Mouse (Mus musculus): ENCODE data around the gene Nfya. TPM values are rescaled to one million over a fixed set of nuclear protein-coding genes. Genes with fewer than 3 reads are reported as not detected.

Nfya gene
- total RNA-seq, 1 experiment: 23.3 TPM

DNA sequence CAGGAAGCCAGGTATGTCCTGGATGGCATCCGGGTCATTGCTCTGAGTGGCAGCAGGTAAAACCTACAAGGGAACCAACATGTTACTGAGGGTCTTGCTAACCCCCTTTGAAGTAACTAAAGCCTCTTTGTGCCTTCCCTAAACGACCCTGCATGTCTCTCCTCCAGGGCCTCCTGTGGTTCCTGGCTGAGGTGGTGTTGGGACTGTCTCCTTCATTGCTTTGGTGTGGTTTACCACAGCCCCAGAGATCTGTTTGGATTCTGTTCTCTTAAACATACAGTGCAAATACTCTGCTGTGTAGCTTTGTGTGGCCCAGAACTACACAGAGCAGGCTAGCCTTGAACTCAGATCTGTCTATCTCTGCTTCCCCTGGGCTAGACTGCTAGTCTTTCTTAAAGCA is 9.9 kb upstream of the Nfya start:
- in situ Hi-C loops (cut with MboI; ENCODE audit: low sequenced_read_pairs in 2 of 2, unreplicated experiment in 2 of 2): no loop called here
- Histone ChIP-seq H3K36me3 (ENCODE audit: control insufficient read depth, insufficient read depth, low read length, poor library complexity, severe bottlenecking) (peaks cover 27% of the 10 kb centered on the region), H3K4me3 (ENCODE audit: insufficient read depth in 1 of 2, low read depth in 1 of 2, low read length in 2 of 2, poor library complexity in 1 of 2, severe bottlenecking in 1 of 2) (no peak overlapping the region), H3K4me1 (ENCODE audit: control insufficient read depth in 2 of 2, insufficient read depth in 2 of 2, low read length in 2 of 2, poor library complexity in 1 of 2) (peaks cover 0 to 5% of the 10 kb centered on the region in 2 experiments; a peak in 2 of 4 replicates), H3K27ac (ENCODE audit: insufficient read depth, low read depth, low read length, poor library complexity, severe bottlenecking) (no peak overlapping the region), H3K9me3 (ENCODE audit: control insufficient read depth, insufficient read depth, low read depth, low read length) (no peaks in the 10 kb centered on the region), H3K9ac (ENCODE audit: insufficient read depth, low read depth, low read length, poor library complexity, severe bottlenecking) (no peak overlapping the region)
- no peak for TF ChIP-seq MAFK (IDR thresholded peaks at IDR 0.05; ENCODE audit: insufficient read depth, low read depth, low read length)
- TF ChIP-seq ZC3H11A (IDR thresholded peaks at IDR 0.05; ENCODE audit: borderline replicate concordance, low read depth, low read length): no peak
- no peak for TF ChIP-seq ZNF384 (IDR thresholded peaks at IDR 0.05; ENCODE audit: low read depth, low read length)
- TF ChIP-seq HCFC1 (IDR thresholded peaks at IDR 0.05; ENCODE audit: borderline replicate concordance, insufficient read depth, low read length): no peak
- TF ChIP-seq CHD2 (IDR thresholded peaks at IDR 0.05; ENCODE audit: low read depth, low read length): no peak
- DNase-seq (ENCODE audit: low read depth, low spot score): no peak

DNA sequence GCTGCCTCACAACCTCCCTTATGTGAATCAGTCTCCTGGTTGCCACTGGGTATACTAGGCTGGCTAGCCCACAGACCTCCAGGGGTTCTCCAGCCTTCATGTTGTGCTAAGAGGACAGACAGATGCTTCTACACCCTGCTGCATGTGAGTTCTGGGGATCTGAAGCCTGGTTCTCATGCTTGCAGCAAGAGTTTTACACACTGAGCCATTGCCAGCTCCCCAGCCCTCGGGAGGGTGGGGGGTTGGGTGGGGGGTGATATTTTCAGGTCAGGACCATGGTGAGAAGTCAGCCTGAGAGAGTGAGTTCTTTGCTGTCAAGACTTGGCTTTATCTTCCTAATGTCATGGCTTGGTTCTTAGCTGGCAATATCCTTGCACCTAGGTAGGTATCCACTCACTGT is 9.1 kb upstream of the Nfya start:
- peaks cover 0 to 5% of the 10 kb centered on the region in 2 experiments; a peak in 2 of 4 replicates for H3K4me1 ChIP-seq (ENCODE audit: control insufficient read depth in 2 of 2, insufficient read depth in 2 of 2, low read length in 2 of 2, poor library complexity in 1 of 2)
- DNase-seq (ENCODE audit: low read depth, low spot score): no peak
- H3K4me3 ChIP-seq (ENCODE audit: insufficient read depth in 1 of 2, low read depth in 1 of 2, low read length in 2 of 2, poor library complexity in 1 of 2, severe bottlenecking in 1 of 2): no peak overlapping the region
- H3K9me3 ChIP-seq (ENCODE audit: control insufficient read depth, insufficient read depth, low read depth, low read length): no peaks in the 10 kb centered on the region
- no peak for TF ChIP-seq ZC3H11A (IDR thresholded peaks at IDR 0.05; ENCODE audit: borderline replicate concordance, low read depth, low read length)
- TF ChIP-seq CHD2 (IDR thresholded peaks at IDR 0.05; ENCODE audit: low read depth, low read length): no peak
- TF ChIP-seq MAFK (IDR thresholded peaks at IDR 0.05; ENCODE audit: insufficient read depth, low read depth, low read length): no peak
- TF ChIP-seq ZNF384 (IDR thresholded peaks at IDR 0.05; ENCODE audit: low read depth, low read length): no peak
- TF ChIP-seq HCFC1 (IDR thresholded peaks at IDR 0.05; ENCODE audit: borderline replicate concordance, insufficient read depth, low read length): no peak
- no peak overlapping the region for H3K27ac ChIP-seq (ENCODE audit: insufficient read depth, low read depth, low read length, poor library complexity, severe bottlenecking)
- in situ Hi-C loops (cut with MboI; ENCODE audit: low sequenced_read_pairs in 2 of 2, unreplicated experiment in 2 of 2): no loop called here
- peaks cover 32% of the 10 kb centered on the region for H3K36me3 ChIP-seq (ENCODE audit: control insufficient read depth, insufficient read depth, low read length, poor library complexity, severe bottlenecking)
- no peak overlapping the region for H3K9ac ChIP-seq (ENCODE audit: insufficient read depth, low read depth, low read length, poor library complexity, severe bottlenecking)

DNA sequence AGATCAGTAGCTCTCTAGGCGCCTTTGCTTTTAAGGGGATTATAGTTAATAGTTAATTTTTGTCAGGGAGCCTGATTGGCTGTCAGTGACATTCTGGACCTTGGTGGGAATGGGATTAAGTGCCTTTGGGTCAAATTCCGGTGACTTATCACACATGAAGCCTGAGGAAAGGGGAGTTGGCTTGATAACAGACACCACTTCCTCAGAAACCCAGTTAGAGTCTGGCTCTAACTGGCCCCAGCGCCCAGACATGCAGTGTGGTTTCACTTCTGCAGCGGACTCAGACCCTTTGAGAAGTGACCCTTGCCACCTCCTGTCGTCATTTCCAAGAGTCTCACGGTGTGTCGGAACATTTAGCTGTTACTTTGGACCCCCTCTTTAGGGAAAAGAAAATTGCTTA is 8.5 kb upstream of the Nfya start:
- H3K9ac ChIP-seq (ENCODE audit: insufficient read depth, low read depth, low read length, poor library complexity, severe bottlenecking): no peak overlapping the region
- TF ChIP-seq CHD2 (IDR thresholded peaks at IDR 0.05; ENCODE audit: low read depth, low read length): no peak
- no peak for TF ChIP-seq ZC3H11A (IDR thresholded peaks at IDR 0.05; ENCODE audit: borderline replicate concordance, low read depth, low read length)
- TF ChIP-seq HCFC1 (IDR thresholded peaks at IDR 0.05; ENCODE audit: borderline replicate concordance, insufficient read depth, low read length): no peak
- no peak for TF ChIP-seq MAFK (IDR thresholded peaks at IDR 0.05; ENCODE audit: insufficient read depth, low read depth, low read length)
- TF ChIP-seq ZNF384 (IDR thresholded peaks at IDR 0.05; ENCODE audit: low read depth, low read length): no peak
- in situ Hi-C loops (cut with MboI; ENCODE audit: low sequenced_read_pairs in 2 of 2, unreplicated experiment in 2 of 2): no loop called here
- no peak overlapping the region for H3K27ac ChIP-seq (ENCODE audit: insufficient read depth, low read depth, low read length, poor library complexity, severe bottlenecking)
- H3K4me3 ChIP-seq (ENCODE audit: insufficient read depth in 1 of 2, low read depth in 1 of 2, low read length in 2 of 2, poor library complexity in 1 of 2, severe bottlenecking in 1 of 2): no peak overlapping the region
- H3K4me1 ChIP-seq (ENCODE audit: control insufficient read depth in 2 of 2, insufficient read depth in 2 of 2, low read length in 2 of 2, poor library complexity in 1 of 2): peaks cover 0 to 2% of the 10 kb centered on the region in 2 experiments; a peak in 2 of 4 replicates
- peaks cover 32% of the 10 kb centered on the region for H3K36me3 ChIP-seq (ENCODE audit: control insufficient read depth, insufficient read depth, low read length, poor library complexity, severe bottlenecking)
- no peak for DNase-seq (ENCODE audit: low read depth, low spot score)
- H3K9me3 ChIP-seq (ENCODE audit: control insufficient read depth, insufficient read depth, low read depth, low read length): no peaks in the 10 kb centered on the region

DNA sequence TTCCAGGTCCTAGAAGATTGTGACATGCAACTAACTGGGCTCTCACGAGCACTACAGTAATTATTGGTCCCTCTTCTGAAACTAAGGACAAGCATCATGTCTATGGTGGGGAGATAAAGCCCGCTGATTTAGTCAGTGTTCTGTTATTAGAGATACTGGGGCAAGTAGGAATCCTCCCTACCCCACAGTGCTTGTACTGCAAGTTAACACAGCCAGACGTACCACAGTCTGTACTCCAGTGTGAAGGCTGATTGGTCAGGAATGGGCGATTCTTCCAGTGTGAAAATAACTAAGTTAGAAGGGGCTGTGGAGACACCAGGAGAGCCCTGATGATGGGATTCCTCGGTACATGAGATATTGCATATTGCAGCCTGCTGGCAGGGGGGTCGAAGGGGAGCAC is 7.8 kb upstream of the Nfya start:
- Histone ChIP-seq H3K9ac (ENCODE audit: insufficient read depth, low read depth, low read length, poor library complexity, severe bottlenecking) (no peak overlapping the region), H3K27ac (ENCODE audit: insufficient read depth, low read depth, low read length, poor library complexity, severe bottlenecking) (no peak overlapping the region), H3K36me3 (ENCODE audit: control insufficient read depth, insufficient read depth, low read length, poor library complexity, severe bottlenecking) (peaks cover 33% of the 10 kb centered on the region), H3K4me3 (ENCODE audit: insufficient read depth in 1 of 2, low read depth in 1 of 2, low read length in 2 of 2, poor library complexity in 1 of 2, severe bottlenecking in 1 of 2) (no peak overlapping the region), H3K9me3 (ENCODE audit: control insufficient read depth, insufficient read depth, low read depth, low read length) (no peaks in the 10 kb centered on the region), H3K4me1 (ENCODE audit: control insufficient read depth in 2 of 2, insufficient read depth in 2 of 2, low read length in 2 of 2, poor library complexity in 1 of 2) (no peaks in the 10 kb centered on the region)
- TF ChIP-seq HCFC1 (IDR thresholded peaks at IDR 0.05; ENCODE audit: borderline replicate concordance, insufficient read depth, low read length) (no peak), ZC3H11A (IDR thresholded peaks at IDR 0.05; ENCODE audit: borderline replicate concordance, low read depth, low read length) (no peak), CHD2 (IDR thresholded peaks at IDR 0.05; ENCODE audit: low read depth, low read length) (no peak)
- no peak for DNase-seq (ENCODE audit: low read depth, low spot score)
- in situ Hi-C loops (cut with MboI; ENCODE audit: low sequenced_read_pairs in 2 of 2, unreplicated experiment in 2 of 2): no loop called here

All from ES-E14 (cell line).